30 mouse cellular contexts compared by ENCODE assay signal in genomic region chr2:71270085-71270484, GRCm38 (mm10). TPM values are rescaled to one million over a fixed set of nuclear protein-coding genes. Genes with fewer than 3 reads are reported as not detected.
DNase-seq lines count a peak whose midpoint lies in the region; ATAC-seq and TF ChIP-seq lines count a peak whose summit lies in the region.
"Had no signal": no experiment of that assay in that cellular context is flagged by ENCODE, and none has a peak within 500 bp of the region (broad histone marks: within the 10 kb centered on the region; RNA-seq: fewer than 3 reads in every experiment).

No protein-coding gene starts in this region.

- no peak for TF ChIP-seq CTCF in G1E (IDR thresholded peaks at IDR 0.05; ENCODE audit: low read depth, low read length)

- ATAC-seq in G1E (ENCODE audit: extremely low read depth, insufficient number of reproducible peaks, low FRiP score, poor library complexity, severe bottlenecking) = peak; percentile 59
- ATAC-seq in liver, embryonic 13.5 days (ENCODE audit: low read depth) = peak; percentile 81
- ATAC-seq in megakaryocyte progenitor cell, adult 5-6 weeks (replicated peaks; ENCODE audit: poor library complexity) = peak; percentile 61
- ATAC-seq: forebrain, postnatal 0 days; hindbrain, postnatal 0 days; intestine, postnatal 0 days; midbrain, embryonic 16.5 days had no signal

- H3K4me2 ChIP-seq in liver, embryonic 13.5 days = peak overlapping the region; percentile 45
- H3K4me2 ChIP-seq: forebrain, embryonic 12.5 days; heart, embryonic 15.5 days; hindbrain, embryonic 12.5 days; kidney, embryonic 15.5 days; lung, embryonic 14.5 days; midbrain, embryonic 11.5 days had no signal

- WGBS in liver, embryonic 13.5 days (ENCODE audit: insufficient replicate concordance) = 19% methylated on average over 4 of the region's 4 CpGs

- H3K4me1 ChIP-seq in G1E (ENCODE audit: insufficient read depth, low read depth, low read length) = peaks cover 46% of the 10 kb centered on the region
- peaks cover 43% of the 10 kb centered on the region for H3K4me1 ChIP-seq in liver, embryonic 13.5 days (replicated peaks)
- H3K4me1 ChIP-seq: forebrain, embryonic 12.5 days; heart, embryonic 10.5 days; hindbrain, embryonic 12.5 days had no signal

- H3K9me3 ChIP-seq in G1E (replicated peaks) = no peaks in the 10 kb centered on the region
- H3K9me3 ChIP-seq in liver, embryonic 13.5 days (replicated peaks) = no peaks in the 10 kb centered on the region
- H3K9me3 ChIP-seq: forebrain, embryonic 12.5 days; heart, embryonic 10.5 days; heart, embryonic 15.5 days; hindbrain, embryonic 12.5 days; kidney, embryonic 15.5 days had no signal

- H3K27ac ChIP-seq in liver, embryonic 13.5 days = peak overlapping the region; percentile 57; the same call in 1 of the 2 replicates
- H3K27ac ChIP-seq: forebrain, embryonic 12.5 days; heart, embryonic 10.5 days; heart, embryonic 15.5 days; hindbrain, embryonic 12.5 days; hindbrain, postnatal 0 days; kidney, embryonic 15.5 days had no signal

- H3K36me3 ChIP-seq in G1E (replicated peaks) = peaks cover 51% of the 10 kb centered on the region
- H3K36me3 ChIP-seq in liver, embryonic 13.5 days = peaks cover 15% of the 10 kb centered on the region

- no peak overlapping the region for H3K9ac ChIP-seq in liver, embryonic 13.5 days
- H3K9ac ChIP-seq: forebrain, embryonic 12.5 days; forebrain, postnatal 0 days; heart, embryonic 15.5 days; hindbrain, embryonic 12.5 days; kidney, embryonic 15.5 days; lung, embryonic 14.5 days had no signal

- H3K27me3 ChIP-seq in G1E (ENCODE audit: insufficient read depth, low read length) = no peaks in the 10 kb centered on the region
- H3K27me3 ChIP-seq in liver, embryonic 13.5 days = no peaks in the 10 kb centered on the region
- H3K27me3 ChIP-seq: forebrain, embryonic 12.5 days; heart, embryonic 15.5 days; hindbrain, embryonic 12.5 days; kidney, embryonic 15.5 days had no signal

- no peak overlapping the region for H3K4me3 ChIP-seq in G1E (ENCODE audit: low read depth, low read length)
- H3K4me3 ChIP-seq in liver, embryonic 13.5 days (replicated peaks) = no peak overlapping the region
- H3K4me3 ChIP-seq: erythroblast, embryonic 14.5 days; forebrain, embryonic 12.5 days; heart, embryonic 10.5 days; heart, embryonic 15.5 days; hindbrain, embryonic 12.5 days; kidney, embryonic 15.5 days had no signal

- DNase-seq in G1E (ENCODE audit: low spot score) = peak; percentile 9
- peak; percentile 48 for DNase-seq in c-Kit-positive CD71-positive TER-119-positive erythroid progenitor cells, embryonic 14.5 days (ENCODE audit: low spot score)
- no peak for DNase-seq in liver, embryonic 13.5 days
- DNase-seq in kidney, adult 8-10 months = no peak
- no peak for DNase-seq in frontal cortex, postnatal 14 days (ENCODE audit: low spot score in 2 of 2)
- DNase-seq in retina, embryonic 14.5 days (ENCODE audit: low spot score) = no peak
- DNase-seq: adrenal gland, postnatal 36 days; cerebellum, adult 11 months; cerebellum, adult 9-11 months; forebrain, postnatal 0 days; gastrocnemius, postnatal 14 days; kidney, postnatal 25 days; layer of hippocampus, postnatal 36 days; left cerebral cortex, postnatal 4 days; lung, embryonic 14.5 days; lung, postnatal 14 days; right cerebral cortex, adult 18-20 months; spleen, adult 18-20 months; thymus, postnatal 14 days had no signal

RNA-seq across cellular contexts. Expression of gene Dync1i2, which starts 58.6 kb away (rescaled TPM):
- total RNA-seq in G1E (2014; fragmentation: Nextera tagmentation) (134 and 148 TPM in 2 replicates), G1E (2017) (114 and 131 TPM in 2 replicates)
- 6.5 and 12.0 TPM in 2 replicates for polyA plus RNA-seq in G1E (2012)
- 30.9 and 42.0 TPM in 2 replicates for polyA plus RNA-seq in liver, embryonic 13.5 days (2015; fragmentation: Nextera tagmentation; extraction: Ambion mirVana)
- total RNA-seq in megakaryocyte progenitor cell, adult 5-6 weeks (2015) = 87.8 and 104 TPM in 2 replicates
- total RNA-seq in megakaryocyte progenitor cell, adult 5-6 weeks (2017) = 75.0 and 89.2 TPM in 2 replicates

Comparison
In these comparisons a context has a peak if more than half of its experiments do, and no peak if none do; other contexts are left out.
1. DNase-seq: peak in G1E (single experiment) and c-Kit-positive CD71-positive TER-119-positive erythroid progenitor cells, embryonic 14.5 days (single experiment); none in liver, embryonic 13.5 days (single experiment), kidney, adult 8-10 months (0 of 2), frontal cortex, postnatal 14 days (0 of 2) and retina, embryonic 14.5 days (single experiment).
2. Peak in every context shown above with its lines, with median percentiles within 50 percentile points of each other: ATAC-seq.